Mouse (Mus musculus): ENCODE results near the gene Cd22. TPM values are rescaled to one million over a fixed set of nuclear protein-coding genes. Genes with fewer than 3 reads are reported as not detected.
A peak's percentile ranks its signal among the peaks of the same experiment; 100 is the strongest.

The Cd22 gene
- polyA plus RNA-seq, 1 experiment from 2014 or later: 0.32 TPM

DNA sequence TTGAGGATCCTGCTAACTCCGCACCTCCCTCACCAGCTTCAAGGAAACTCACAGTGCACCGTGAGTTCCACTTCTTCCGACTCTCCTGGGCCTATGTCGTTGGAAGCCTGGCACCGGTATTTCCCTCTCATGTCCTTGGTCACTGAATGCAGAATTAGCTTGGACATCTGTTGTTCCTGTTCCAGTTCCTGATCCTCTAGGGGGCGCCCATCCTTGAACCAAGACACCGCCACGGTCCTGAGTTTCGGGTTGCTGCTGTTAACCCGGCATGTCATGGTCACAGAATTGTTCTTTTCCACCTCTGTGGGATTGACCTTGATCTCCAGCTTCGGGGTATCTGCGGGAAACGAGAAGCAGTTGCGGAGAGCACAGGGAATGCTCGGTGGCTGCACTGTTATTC is 7.1 kb downstream of the Cd22 start:
- peak; percentile 77 for TF ChIP-seq CTCF (IDR thresholded peaks at IDR 0.05; ENCODE audit: low read depth)
- H3K9me3 ChIP-seq (ENCODE audit: low read depth, low read length): no peaks in the 10 kb centered on the region
- H3K4me1 ChIP-seq (ENCODE audit: insufficient read depth): no peaks in the 10 kb centered on the region
- H3K9ac ChIP-seq: no peak overlapping the region
- no peak overlapping the region for H3K27ac ChIP-seq (ENCODE audit: low read depth)
- H3K4me3 ChIP-seq (ENCODE audit: low read depth, low read length): no peak overlapping the region
- 0 out of 2 replicates have a peak, but pooled peaks cover 5% of the 10 kb centered on the region for H3K27me3 ChIP-seq (ENCODE audit: insufficient read depth, low read length)
- no peak; the same call in 1 of the 2 replicates for ATAC-seq (ENCODE audit: insufficient read depth)
- H3K4me2 ChIP-seq: peak overlapping the region; percentile 2; the same call in 1 of the 2 replicates
- no peaks in the 10 kb centered on the region for H3K36me3 ChIP-seq (ENCODE audit: insufficient read depth)
- peak; percentile 82 for DNase-seq
- 16% methylated on average over 15 of the region's 15 CpGs for WGBS

DNA sequence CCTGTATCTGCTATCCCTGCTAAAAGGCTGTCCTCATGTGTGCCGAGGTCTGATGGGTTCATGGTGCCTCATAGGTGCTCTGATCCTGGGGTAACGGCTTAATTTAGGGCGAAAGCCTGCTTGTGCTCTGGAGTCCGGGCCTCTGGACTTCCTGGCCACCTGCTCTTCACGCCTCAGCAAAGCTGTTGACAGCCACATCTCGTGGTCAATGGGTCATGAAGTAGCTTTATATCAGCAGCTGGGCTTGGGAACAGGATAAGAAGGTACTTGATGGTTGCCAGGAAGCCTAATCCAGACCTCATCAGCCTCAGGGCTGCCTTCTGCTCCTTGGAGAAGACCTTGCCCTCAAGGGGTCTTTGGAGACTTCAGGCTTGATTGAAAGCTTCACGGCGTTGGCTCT is 16.8 kb downstream of the Cd22 start:
- Histone ChIP-seq H3K4me1 (ENCODE audit: insufficient read depth) (no peaks in the 10 kb centered on the region), H3K9ac (no peak overlapping the region), H3K4me2 (no peak overlapping the region), H3K9me3 (ENCODE audit: low read depth, low read length) (no peaks in the 10 kb centered on the region), H3K4me3 (ENCODE audit: low read depth, low read length) (no peak overlapping the region), H3K27me3 (ENCODE audit: insufficient read depth, low read length) (no peaks in the 10 kb centered on the region), H3K36me3 (ENCODE audit: insufficient read depth) (no peaks in the 10 kb centered on the region), H3K27ac (ENCODE audit: low read depth) (no peak overlapping the region)
- no peak for TF ChIP-seq CTCF (IDR thresholded peaks at IDR 0.05; ENCODE audit: low read depth)
- ATAC-seq (ENCODE audit: insufficient read depth): no peak
- DNase-seq: no peak
- 61% methylated on average over 8 of the region's 8 CpGs for WGBS

DNA sequence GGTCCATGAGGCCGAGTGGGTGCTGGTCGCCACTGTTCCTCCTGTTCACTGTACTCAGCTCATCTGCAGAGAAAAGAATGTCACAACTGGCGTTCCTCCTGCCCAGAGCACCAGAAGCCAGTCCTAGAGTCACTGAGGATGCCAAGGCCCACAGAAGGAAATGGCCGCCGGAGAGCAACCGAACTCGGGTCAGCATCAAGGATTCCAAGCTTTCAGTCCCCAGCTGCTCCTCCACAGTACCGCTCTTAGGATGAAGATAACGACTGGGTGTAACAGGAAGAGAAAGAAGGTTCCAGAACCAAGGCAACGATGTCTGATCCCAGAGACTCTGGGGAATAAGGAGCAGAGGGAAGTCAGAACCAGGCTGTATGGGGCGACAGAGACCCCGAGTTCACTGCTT is 18.7 kb downstream of the Cd22 start, which contains the start of gene Ffar1:
Gene Ffar1, minus strand, starts transcription at position 101 of the 400 bp plus-strand sequence.
- no peaks in the 10 kb centered on the region for H3K4me1 ChIP-seq (ENCODE audit: insufficient read depth)
- 82% methylated on average over 12 of the region's 12 CpGs for WGBS
- H3K9me3 ChIP-seq (ENCODE audit: low read depth, low read length): no peaks in the 10 kb centered on the region
- H3K27ac ChIP-seq (ENCODE audit: low read depth): no peak within 1 kb of the TSS
- ATAC-seq (ENCODE audit: insufficient read depth): no peak
- no peak for TF ChIP-seq CTCF (IDR thresholded peaks at IDR 0.05; ENCODE audit: low read depth)
- H3K4me2 ChIP-seq: no peak within 1 kb of the TSS
- no peak within 1 kb of the TSS for H3K4me3 ChIP-seq (ENCODE audit: low read depth, low read length)
- no peaks in the 10 kb centered on the region for H3K27me3 ChIP-seq (ENCODE audit: insufficient read depth, low read length)
- no peaks in the 10 kb centered on the region for H3K36me3 ChIP-seq (ENCODE audit: insufficient read depth)
- no peak within 1 kb of the TSS for H3K9ac ChIP-seq
- no peak for DNase-seq

DNA sequence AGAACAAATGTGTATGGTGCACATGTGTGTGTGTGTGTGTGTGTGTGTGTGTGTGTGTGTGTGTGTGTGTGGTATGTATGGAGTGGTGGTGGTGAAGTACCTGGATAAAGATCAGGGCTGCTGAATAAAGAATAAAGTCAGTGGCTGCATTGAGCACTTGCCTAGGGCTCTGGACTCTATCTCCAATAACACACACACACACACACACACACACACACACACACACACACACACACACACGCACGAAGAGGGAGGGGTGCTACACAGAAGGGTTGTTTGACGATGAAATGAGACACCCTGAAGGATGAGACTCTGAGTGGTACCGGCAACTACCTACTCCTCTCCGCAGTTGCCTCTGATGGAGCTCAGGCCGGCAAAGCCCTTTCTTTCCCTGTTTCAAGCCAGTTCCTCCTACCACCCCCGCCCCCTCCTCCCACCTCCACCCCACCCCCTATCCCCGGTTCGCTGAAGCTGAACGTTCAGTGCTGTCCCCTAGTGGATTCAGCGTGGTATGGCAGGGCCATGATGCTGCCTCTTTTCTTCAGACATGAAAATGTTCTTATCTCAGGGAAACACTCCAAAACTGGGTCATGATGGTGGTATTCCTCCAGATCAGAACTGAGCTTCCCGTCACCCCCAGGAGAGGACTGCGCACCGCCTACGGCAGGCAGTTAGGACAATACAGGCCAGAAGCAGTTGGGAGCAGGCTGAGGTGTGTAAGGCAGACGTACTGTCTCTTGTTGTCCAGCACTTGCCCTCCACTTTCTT is 20.3 kb downstream of the Cd22 start:
- no peaks in the 10 kb centered on the region for H3K36me3 ChIP-seq (ENCODE audit: insufficient read depth)
- no peaks in the 10 kb centered on the region for H3K4me1 ChIP-seq (ENCODE audit: insufficient read depth)
- 7% methylated on average over 16 of the region's 16 CpGs for WGBS
- H3K4me2 ChIP-seq: peak overlapping the region; percentile 51
- H3K27me3 ChIP-seq (ENCODE audit: insufficient read depth, low read length): no peaks in the 10 kb centered on the region
- no peak overlapping the region for H3K27ac ChIP-seq (ENCODE audit: low read depth)
- DNase-seq: peak; percentile 82
- H3K4me3 ChIP-seq (ENCODE audit: low read depth, low read length): no peak overlapping the region
- H3K9me3 ChIP-seq (ENCODE audit: low read depth, low read length): no peaks in the 10 kb centered on the region
- ATAC-seq (ENCODE audit: insufficient read depth): peak; percentile 52; the same call in 1 of the 2 replicates
- H3K9ac ChIP-seq: no peak overlapping the region
- peak; percentile 86 for TF ChIP-seq CTCF (IDR thresholded peaks at IDR 0.05; ENCODE audit: low read depth)

DNA sequence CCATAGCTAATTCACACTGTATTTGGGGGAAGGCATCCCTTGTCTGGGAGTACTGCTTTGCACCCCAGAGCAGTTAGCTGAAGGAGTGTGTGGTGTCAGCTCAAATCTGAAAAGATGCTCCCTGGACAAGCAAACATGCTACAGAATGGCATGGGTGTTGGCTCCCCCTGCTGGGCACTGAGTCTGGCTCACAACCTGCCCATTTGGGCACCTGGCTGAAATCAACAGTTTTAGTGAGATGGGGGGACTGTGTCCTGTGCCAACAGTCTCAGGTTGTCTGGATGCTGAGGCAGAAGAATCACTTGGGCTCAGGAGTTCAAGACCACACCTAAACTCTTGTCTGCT is 20.9 kb downstream of the Cd22 start:
- Histone ChIP-seq H3K4me2 (no peak overlapping the region; the same call in 1 of the 2 replicates), H3K27me3 (ENCODE audit: insufficient read depth, low read length) (no peaks in the 10 kb centered on the region)
- ATAC-seq (ENCODE audit: insufficient read depth): peak; percentile 69

DNA sequence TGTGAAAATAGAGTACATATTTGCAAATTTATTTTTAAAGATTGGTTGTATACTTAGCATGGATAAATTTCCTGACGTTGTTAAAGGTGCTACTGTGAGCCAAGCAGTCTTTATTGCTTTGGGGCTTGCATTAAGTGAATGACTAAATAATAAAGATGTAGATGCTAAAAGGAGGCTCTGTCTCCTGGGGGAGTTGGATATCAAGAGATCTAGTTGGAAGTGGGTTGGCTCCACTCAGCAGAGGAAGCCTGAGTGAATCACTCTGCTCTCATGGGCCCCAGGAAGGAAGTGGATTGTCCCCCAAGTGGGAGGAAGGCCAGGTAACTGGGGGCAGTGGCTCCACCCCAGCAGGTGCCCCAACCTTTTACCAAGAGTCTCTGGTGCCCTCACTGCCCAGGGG is 22.4 kb downstream of the Cd22 start:
- 70% methylated on average over 1 of the region's 1 CpGs for WGBS
- no peak overlapping the region for H3K27ac ChIP-seq (ENCODE audit: low read depth)
- no peaks in the 10 kb centered on the region for H3K27me3 ChIP-seq (ENCODE audit: insufficient read depth, low read length)
- no peak overlapping the region for H3K4me2 ChIP-seq
- TF ChIP-seq CTCF (IDR thresholded peaks at IDR 0.05; ENCODE audit: low read depth): no peak
- H3K9me3 ChIP-seq (ENCODE audit: low read depth, low read length): no peaks in the 10 kb centered on the region
- no peak overlapping the region for H3K9ac ChIP-seq
- H3K4me3 ChIP-seq (ENCODE audit: low read depth, low read length): no peak overlapping the region
- no peaks in the 10 kb centered on the region for H3K36me3 ChIP-seq (ENCODE audit: insufficient read depth)
- no peak for ATAC-seq (ENCODE audit: insufficient read depth)
- no peak for DNase-seq
- no peaks in the 10 kb centered on the region for H3K4me1 ChIP-seq (ENCODE audit: insufficient read depth)

More for the DNA sequence above, 20.9 kb downstream of the Cd22 start:
- TF ChIP-seq CTCF (IDR thresholded peaks at IDR 0.05; ENCODE audit: low read depth): peak; percentile 90
- no peaks in the 10 kb centered on the region for H3K4me1 ChIP-seq (ENCODE audit: insufficient read depth)
- no peaks in the 10 kb centered on the region for H3K36me3 ChIP-seq (ENCODE audit: insufficient read depth)
- no peak overlapping the region for H3K4me3 ChIP-seq (ENCODE audit: low read depth, low read length)
- DNase-seq: peak; percentile 79
- H3K9ac ChIP-seq: no peak overlapping the region
- H3K27ac ChIP-seq (ENCODE audit: low read depth): no peak overlapping the region
- H3K9me3 ChIP-seq (ENCODE audit: low read depth, low read length): no peaks in the 10 kb centered on the region

DNA sequence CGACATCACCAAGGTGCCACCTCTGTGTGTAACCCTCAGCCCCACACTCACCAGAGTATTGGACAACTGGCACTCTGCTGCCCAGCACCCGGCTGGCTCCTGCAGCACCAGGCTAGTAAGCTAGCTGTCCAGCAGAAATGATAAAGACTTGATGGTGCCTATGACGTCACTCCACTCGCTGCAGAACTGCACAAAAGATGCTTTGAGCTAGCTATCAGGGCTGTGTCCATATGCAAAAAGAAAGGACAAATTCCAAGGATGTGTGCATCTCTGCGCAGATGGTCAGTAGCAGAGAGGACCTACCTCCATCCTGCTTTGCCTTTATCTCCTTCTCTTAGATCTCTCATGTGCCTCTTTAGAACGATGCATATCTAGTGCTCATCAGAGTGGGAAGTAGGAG is 24.1 kb downstream of the Cd22 start, which contains the start of gene Ffar3:
Gene Ffar3, minus strand, starts transcription at position 101 of the 400 bp plus-strand sequence.
- H3K4me2 ChIP-seq: no peak within 1 kb of the TSS
- H3K9ac ChIP-seq: no peak within 1 kb of the TSS
- H3K27ac ChIP-seq (ENCODE audit: low read depth): no peak within 1 kb of the TSS
- H3K27me3 ChIP-seq (ENCODE audit: insufficient read depth, low read length): no peaks in the 10 kb centered on the region
- ATAC-seq (ENCODE audit: insufficient read depth): no peak
- no peak for TF ChIP-seq CTCF (IDR thresholded peaks at IDR 0.05; ENCODE audit: low read depth)
- no peak within 1 kb of the TSS for H3K4me3 ChIP-seq (ENCODE audit: low read depth, low read length)
- DNase-seq: no peak
- H3K4me1 ChIP-seq (ENCODE audit: insufficient read depth): no peaks in the 10 kb centered on the region
- 67% methylated on average over 6 of the region's 6 CpGs for WGBS
- H3K9me3 ChIP-seq (ENCODE audit: low read depth, low read length): no peaks in the 10 kb centered on the region
- no peaks in the 10 kb centered on the region for H3K36me3 ChIP-seq (ENCODE audit: insufficient read depth)
